Mouse (Mus musculus) midbrain, embryonic 14.5 days (tissue): ENCODE measurements around the gene Ptprb. TPM values are rescaled to one million over a fixed set of nuclear protein-coding genes. Genes with fewer than 3 reads are reported as not detected.

Source experiments
- ATAC-seq: fragments of 200-750 bp; cut with Nextera tagmentation; 2 replicates; pipeline ENCODE4 v1.8.0; 2017; ENCODE audit warnings: moderate number of reproducible peaks, moderate library complexity; ENCODE audit not compliant: low FRiP score, low TSS enrichment
- DNase-seq: peaks from one replicate; pipeline ENCODE4 v3.0.0-alpha.2; 2015
- H3K27ac ChIP-seq: fragments of 300-500 bp; sonication (generic); replicated peaks from 2 replicates; pipeline ENCODE4 v1.5.1; 2014; ENCODE audit warnings: mild to moderate bottlenecking, low read depth, low read length, moderate library complexity
- H3K27me3 ChIP-seq: fragments of 300-500 bp; sonication (generic); 2 replicates; pipeline ENCODE4 v1.6.1; 2014; ENCODE audit warnings: low read length, control low read depth, mixed read lengths; ENCODE audit not compliant: control insufficient read depth, insufficient read depth
- H3K36me3 ChIP-seq: fragments of 300-500 bp; sonication (generic); 2 replicates; pipeline ENCODE4 v1.6.1; 2014; ENCODE audit warnings: low read length, control low read depth; ENCODE audit not compliant: control insufficient read depth, insufficient read depth
- H3K4me1 ChIP-seq: fragments of 300-500 bp; sonication (generic); 2 replicates; pipeline ENCODE4 v1.6.1; 2014; ENCODE audit warnings: mild to moderate bottlenecking, antibody characterized with exemption, low read length, control low read depth; ENCODE audit not compliant: control insufficient read depth, insufficient read depth
- H3K4me2 ChIP-seq: fragments of 300-500 bp; sonication (generic); 2 replicates; pipeline ENCODE4 v1.6.1; 2014; ENCODE audit warnings: mild to moderate bottlenecking, low read length, moderate library complexity
- H3K4me3 ChIP-seq: fragments of 300-500 bp; sonication (generic); replicated peaks from 2 replicates; pipeline ENCODE4 v1.5.1; 2014; ENCODE audit warnings: low read depth, low read length
- H3K9ac ChIP-seq: fragments of 300-500 bp; sonication (generic); replicated peaks from 2 replicates; pipeline ENCODE4 v1.6.1; 2014; ENCODE audit warnings: mild to moderate bottlenecking, low read length, moderate library complexity
- H3K9me3 ChIP-seq: fragments of 300-500 bp; sonication (generic); 2 replicates; pipeline ENCODE4 v1.6.1; 2016; ENCODE audit warnings: low read length, control low read depth, mixed read lengths; ENCODE audit not compliant: control insufficient read depth
- WGBS: fragments of 180-500 bp; shearing (Covaris S2); extraction: QIAGEN DNeasy Blood & Tissue Kit; methylation state at CpG from one replicate; pipeline ENCODE4 v1.1.7; 2014; 5-methylcytosine and 5-hydroxymethylcytosine counted together
- polyA plus RNA-seq: library from polyadenylated mRNA; unstranded; fragments of >200 nt; fragmentation: Nextera tagmentation; extraction: Ambion mirVana; gene quantifications from 2 replicates; pipeline ENCODE4 v1.2.1, GENCODE M21; 2014

Gene Ptprb
- polyA plus RNA-seq, 1 experiment from 2014 or later = 3.7 TPM

DNA sequence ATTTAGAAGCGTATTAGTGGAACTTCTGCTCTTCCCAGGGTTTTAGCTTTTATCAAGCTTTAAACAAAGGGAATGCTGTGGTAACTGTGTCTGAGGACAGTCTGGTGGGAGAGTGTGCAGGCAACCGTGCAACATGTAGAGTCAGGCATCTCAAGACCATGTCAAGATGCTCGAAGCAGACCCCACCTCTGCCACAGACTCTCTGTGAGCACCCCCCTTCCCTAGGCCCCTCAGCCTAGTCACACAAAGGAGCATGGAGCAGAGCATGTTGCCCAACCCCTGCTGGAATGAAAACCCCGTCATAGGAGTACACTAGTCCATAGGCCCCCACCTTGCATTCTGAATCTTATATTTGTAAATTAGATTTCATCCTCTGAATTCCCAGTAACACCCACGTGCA, 13.8 kb upstream of the Ptprb start:
- no peak for ATAC-seq
- H3K4me2 ChIP-seq = no peak overlapping the region
- H3K27ac ChIP-seq = no peak overlapping the region
- no peak overlapping the region for H3K4me3 ChIP-seq
- no peaks in the 10 kb centered on the region for H3K27me3 ChIP-seq
- H3K9ac ChIP-seq = no peak overlapping the region
- DNase-seq = no peak
- no peaks in the 10 kb centered on the region for H3K9me3 ChIP-seq
- H3K36me3 ChIP-seq = no peaks in the 10 kb centered on the region
- 62% methylated on average over 5 of the region's 5 CpGs for WGBS
- H3K4me1 ChIP-seq = no peaks in the 10 kb centered on the region

- ATAC-seq (no peak), DNase-seq (no peak)
- WGBS = 85% methylated on average over 11 of the region's 11 CpGs
- no peaks in the 10 kb centered on the region for H3K36me3 ChIP-seq
- H3K9me3 ChIP-seq = no peaks in the 10 kb centered on the region
- H3K4me2 ChIP-seq = no peak overlapping the region
- H3K9ac ChIP-seq = no peak overlapping the region
- H3K27me3 ChIP-seq = no peaks in the 10 kb centered on the region
- no peak overlapping the region for H3K27ac ChIP-seq
- H3K4me3 ChIP-seq = no peak overlapping the region
- H3K4me1 ChIP-seq = no peaks in the 10 kb centered on the region
Measured at GRCm38 (mm10) chr10:116264521-116264920, 10.8 kb upstream of the Ptprb start.

DNA sequence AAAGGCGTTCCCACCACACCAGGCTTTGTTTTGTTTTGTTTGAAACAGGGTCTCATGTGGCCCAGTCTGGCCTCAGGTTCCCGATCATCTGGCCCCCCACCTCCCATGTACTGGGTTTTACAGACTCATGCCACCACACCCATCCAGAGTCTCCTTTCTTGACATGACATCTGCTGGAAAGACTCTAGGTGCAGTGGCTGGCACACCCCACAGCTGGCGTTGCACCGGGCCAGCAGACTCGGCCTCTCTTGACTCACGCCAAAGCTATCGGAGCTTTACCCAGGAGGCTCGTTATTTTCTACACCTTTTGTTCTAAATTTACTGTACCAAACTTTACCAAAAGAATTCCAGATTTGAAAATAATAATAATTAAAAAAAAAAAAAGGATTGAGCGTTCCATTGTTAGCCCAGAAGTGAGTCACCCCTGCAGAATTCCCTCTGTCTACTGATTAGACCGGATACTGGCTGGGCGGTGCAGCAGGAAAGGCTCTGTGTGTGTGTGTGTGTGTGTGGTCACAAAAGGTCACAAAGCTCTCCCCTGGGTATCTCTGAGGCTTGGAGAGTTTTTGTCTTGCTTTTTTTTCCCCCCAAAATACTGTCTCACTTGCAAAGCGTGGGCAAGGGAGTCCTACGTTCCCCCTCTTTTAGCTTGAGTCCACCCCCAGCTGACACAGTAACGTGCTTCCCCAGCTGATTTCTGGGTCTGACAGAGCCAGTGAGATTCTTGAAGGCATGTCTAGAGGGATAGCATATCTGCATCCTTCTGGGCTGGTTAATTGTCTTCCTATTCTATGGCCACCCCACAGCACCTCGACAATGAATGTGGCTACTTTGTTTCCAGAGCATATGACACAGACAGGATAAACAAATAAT, 8.5 kb upstream of the Ptprb start:
- DNase-seq (no peak), ATAC-seq (no peak)
- Histone ChIP-seq H3K27ac (no peak overlapping the region), H3K4me1 (no peaks in the 10 kb centered on the region), H3K27me3 (no peaks in the 10 kb centered on the region), H3K36me3 (no peaks in the 10 kb centered on the region), H3K9me3 (no peaks in the 10 kb centered on the region), H3K9ac (no peak overlapping the region), H3K4me2 (no peak overlapping the region), H3K4me3 (no peak overlapping the region)
- WGBS = 77% methylated on average over 15 of the region's 15 CpGs

DNA sequence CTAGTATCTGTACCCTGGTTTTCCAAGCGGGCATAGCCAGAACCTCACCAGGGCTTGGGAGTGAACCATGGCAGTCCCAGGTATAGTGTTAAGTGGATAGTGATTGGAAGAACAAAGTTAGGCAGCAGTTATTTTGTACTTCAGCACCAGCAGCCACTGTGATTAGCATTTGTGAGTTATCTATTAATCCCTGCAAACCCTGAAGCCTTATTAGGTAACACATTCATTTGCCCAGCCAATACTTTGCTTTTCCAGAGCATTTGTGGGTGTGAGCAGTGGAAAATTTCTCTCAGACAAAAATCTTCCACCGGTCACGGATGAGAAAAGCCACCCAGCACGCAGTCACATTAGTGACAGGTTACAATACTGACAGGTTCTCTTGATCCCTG, 7.9 kb upstream of the Ptprb start:
- H3K4me2 ChIP-seq = no peak overlapping the region

DNA sequence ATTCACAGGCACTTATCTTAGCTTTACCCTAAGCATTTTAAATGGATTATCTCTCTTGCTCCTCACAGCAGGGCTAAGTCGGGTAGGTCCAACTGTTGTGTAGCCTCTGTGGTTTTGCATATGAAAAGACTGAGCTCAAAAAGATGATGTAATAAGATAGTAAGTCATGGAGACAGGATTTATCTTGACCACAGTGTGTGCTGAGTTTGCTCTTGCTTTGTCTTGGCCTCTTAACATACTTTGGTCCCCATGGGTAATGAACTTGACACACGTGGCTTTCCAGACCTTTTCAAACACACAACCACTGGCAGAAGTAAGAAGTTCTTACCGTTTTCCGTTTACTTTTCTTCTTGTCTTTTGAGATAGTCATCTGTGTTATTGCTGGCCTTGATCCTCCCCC, 7.0 kb upstream of the Ptprb start:
- Histone ChIP-seq H3K27ac (no peak overlapping the region), H3K4me3 (no peak overlapping the region), H3K9ac (no peak overlapping the region), H3K27me3 (no peaks in the 10 kb centered on the region), H3K4me2 (no peak overlapping the region), H3K4me1 (no peaks in the 10 kb centered on the region), H3K36me3 (no peaks in the 10 kb centered on the region), H3K9me3 (no peaks in the 10 kb centered on the region)
- DNase-seq = no peak
- ATAC-seq = no peak
- 30% methylated on average over 4 of the region's 4 CpGs for WGBS

More for the DNA sequence above, 7.9 kb upstream of the Ptprb start:
- Histone ChIP-seq H3K36me3 (no peaks in the 10 kb centered on the region), H3K27ac (no peak overlapping the region), H3K9me3 (no peaks in the 10 kb centered on the region), H3K27me3 (no peaks in the 10 kb centered on the region), H3K9ac (no peak overlapping the region), H3K4me1 (no peaks in the 10 kb centered on the region), H3K4me3 (no peak overlapping the region)
- 61% methylated on average over 4 of the region's 4 CpGs for WGBS
- DNase-seq = no peak
- no peak for ATAC-seq

GRCm38 (mm10) chr10:116270646-116271469, 4.5 kb upstream of the Ptprb start:
- no peak overlapping the region for H3K4me3 ChIP-seq

GRCm38 (mm10) chr10:116271470-116271915, 3.8 kb upstream of the Ptprb start:
- H3K4me2 ChIP-seq = no peak overlapping the region
- no peaks in the 10 kb centered on the region for H3K4me1 ChIP-seq
- WGBS = 89% methylated on average over 10 of the region's 10 CpGs
- ATAC-seq = no peak
- H3K9ac ChIP-seq = no peak overlapping the region
- H3K27ac ChIP-seq = no peak overlapping the region
- H3K9me3 ChIP-seq = no peaks in the 10 kb centered on the region
- H3K36me3 ChIP-seq = no peaks in the 10 kb centered on the region
- no peak for DNase-seq
- H3K27me3 ChIP-seq = no peaks in the 10 kb centered on the region
- H3K4me3 ChIP-seq = no peak overlapping the region

More at GRCm38 (mm10) chr10:116270646-116271469, 4.5 kb upstream of the Ptprb start:
- WGBS = 72% methylated on average over 12 of the region's 12 CpGs
- H3K27ac ChIP-seq = no peak overlapping the region
- H3K9me3 ChIP-seq = no peaks in the 10 kb centered on the region
- H3K27me3 ChIP-seq = no peaks in the 10 kb centered on the region
- H3K36me3 ChIP-seq = no peaks in the 10 kb centered on the region
- no peak for ATAC-seq
- no peak overlapping the region for H3K9ac ChIP-seq
- no peak for DNase-seq
- H3K4me2 ChIP-seq = no peak overlapping the region
- H3K4me1 ChIP-seq = no peaks in the 10 kb centered on the region

GRCm38 (mm10) chr10:116272156-116272555, 3.2 kb upstream of the Ptprb start:
- 81% methylated on average over 3 of the region's 3 CpGs for WGBS
- no peaks in the 10 kb centered on the region for H3K36me3 ChIP-seq
- no peaks in the 10 kb centered on the region for H3K27me3 ChIP-seq
- ATAC-seq (no peak), DNase-seq (no peak)
- no peak overlapping the region for H3K9ac ChIP-seq
- no peak overlapping the region for H3K27ac ChIP-seq
- no peaks in the 10 kb centered on the region for H3K9me3 ChIP-seq
- H3K4me2 ChIP-seq = no peak overlapping the region
- H3K4me1 ChIP-seq = no peaks in the 10 kb centered on the region
- no peak overlapping the region for H3K4me3 ChIP-seq
